26 mouse cellular contexts compared by ENCODE assay signal in the genomic region with DNA sequence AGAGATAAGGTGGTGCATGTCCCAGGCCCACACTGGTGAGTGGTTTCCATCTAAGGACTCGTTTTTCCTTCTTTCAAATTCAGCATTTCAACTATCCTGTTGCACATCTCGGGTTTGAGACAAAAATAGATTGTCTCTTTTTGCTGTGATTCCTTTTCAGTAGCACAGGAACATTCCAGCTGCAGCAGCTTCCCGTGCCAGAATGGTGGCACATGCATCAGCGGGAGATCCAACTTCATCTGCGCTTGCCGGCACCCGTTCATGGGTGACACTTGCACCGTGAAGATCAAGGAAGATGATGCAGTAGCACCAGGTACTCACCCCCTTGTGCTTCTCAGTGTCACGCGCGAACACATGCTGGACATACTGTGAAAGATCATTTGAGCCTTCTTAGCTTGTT.
DNase-seq lines count a peak whose midpoint lies in the region; ATAC-seq and TF ChIP-seq lines count a peak whose summit lies in the region.
"Had no signal": no experiment of that assay in that cellular context is flagged by ENCODE, and none has a peak within 500 bp of the region (broad histone marks: within the 10 kb centered on the region; RNA-seq: fewer than 3 reads in every experiment).

No protein-coding gene starts in this region.

- no peaks in the 10 kb centered on the region for H3K27me3 ChIP-seq in megakaryocyte, embryonic 14.5 days (replicated peaks)
- H3K27me3 ChIP-seq: forebrain, embryonic 13.5 days; heart, embryonic 13.5 days; hindbrain, embryonic 15.5 days; kidney, embryonic 15.5 days; lung, embryonic 15.5 days; midbrain, embryonic 12.5 days; neural tube, embryonic 13.5 days had no signal

- H3K27ac ChIP-seq in left cerebral cortex, adult 2 months, result no peak overlapping the region
- H3K27ac ChIP-seq: forebrain, embryonic 13.5 days; heart, adult 2 months; heart, embryonic 13.5 days; hindbrain, embryonic 10.5 days; hindbrain, embryonic 15.5 days; kidney, embryonic 15.5 days; layer of hippocampus, adult 2 months; lung, embryonic 15.5 days; midbrain, embryonic 12.5 days; neural tube, embryonic 13.5 days had no signal

- H3K9me3 ChIP-seq in megakaryocyte, embryonic 14.5 days, result no peaks in the 10 kb centered on the region
- H3K9me3 ChIP-seq: forebrain, embryonic 13.5 days; G1E; heart, embryonic 13.5 days; hindbrain, embryonic 10.5 days; hindbrain, embryonic 15.5 days; kidney, embryonic 15.5 days; lung, embryonic 15.5 days; midbrain, embryonic 12.5 days; neural tube, embryonic 13.5 days had no signal

- H3K4me1 ChIP-seq in megakaryocyte, embryonic 14.5 days, result peaks cover 23% of the 10 kb centered on the region
- H3K4me1 ChIP-seq: forebrain, embryonic 13.5 days; hindbrain, embryonic 10.5 days; hindbrain, embryonic 15.5 days; kidney, embryonic 15.5 days; lung, embryonic 15.5 days; midbrain, embryonic 12.5 days; neural tube, embryonic 13.5 days had no signal

- ATAC-seq in megakaryocyte, adult 5-6 weeks (ENCODE audit: poor library complexity, severe bottlenecking), result no peak
- ATAC-seq: forebrain, embryonic 13.5 days; inflammation-experienced regulatory T-cells, adult 6 months had no signal

- peaks cover 45% of the 10 kb centered on the region for H3K36me3 ChIP-seq in megakaryocyte, embryonic 14.5 days (replicated peaks; ENCODE audit: low read length)
- H3K36me3 ChIP-seq: G1E; heart, embryonic 13.5 days; hindbrain, embryonic 10.5 days; hindbrain, embryonic 15.5 days; kidney, embryonic 15.5 days; lung, embryonic 15.5 days; midbrain, embryonic 12.5 days; neural tube, embryonic 13.5 days had no signal

- TF ChIP-seq CTCF in left cerebral cortex, adult 2 months (IDR thresholded peaks at IDR 0.05), result no peak

- no peak overlapping the region for H3K4me3 ChIP-seq in left cerebral cortex, adult 2 months
- H3K4me3 ChIP-seq in megakaryocyte, embryonic 14.5 days (replicated peaks), result peak overlapping the region; percentile 42
- H3K4me3 ChIP-seq: forebrain, embryonic 13.5 days; heart, adult 2 months; heart, embryonic 13.5 days; hindbrain, embryonic 10.5 days; hindbrain, embryonic 15.5 days; kidney, embryonic 15.5 days; layer of hippocampus, adult 2 months; lung, embryonic 15.5 days; midbrain, embryonic 12.5 days; myocyte; neural tube, embryonic 13.5 days had no signal

- DNase-seq in left cerebral cortex, adult 18-20 months (ENCODE audit: low spot score in 2 of 2), result peak; percentile 7 to 8
- no peak for DNase-seq in left cerebral cortex, adult 2 months (ENCODE audit: extremely low spot score in 1 of 2, low spot score in 2 of 2)
- DNase-seq in right cerebral cortex, postnatal 10 days (ENCODE audit: low spot score in 2 of 2), result peak; percentile 35 to 51
- DNase-seq in cerebellum, postnatal 4 days (ENCODE audit: low spot score in 2 of 2), result no peak
- no peak for DNase-seq in layer of hippocampus, adult 11-12 months (ENCODE audit: low spot score)
- DNase-seq: adrenal gland, adult 8-10 months; cerebellum, adult 8-10 months; cerebellum, postnatal 25 days; heart, adult 2 months; heart, postnatal 10 days; kidney, adult 18-20 months; kidney, postnatal 25 days had no signal

- intact Hi-C loops in left cerebral cortex, adult 2 months (cut with DNase I), result no loop called here

Comparison
In these comparisons a context has a peak if more than half of its experiments do, and no peak if none do; other contexts are left out.
1. DNase-seq: peak in left cerebral cortex, adult 18-20 months (2 of 2) and right cerebral cortex, postnatal 10 days (2 of 2); none in left cerebral cortex, adult 2 months (0 of 2), cerebellum, postnatal 4 days (0 of 2) and layer of hippocampus, adult 11-12 months (single experiment).